Mouse (Mus musculus) heart, adult 2 months (tissue): ENCODE data around the gene Plxna4. TPM values are rescaled to one million over a fixed set of nuclear protein-coding genes. Genes with fewer than 3 reads are reported as not detected.

Experiments
- DNase-seq, 2 experiments: peaks; one replicate each; pipeline ENCODE4 v3.0.0; 2021
- H3K27ac ChIP-seq: fragments of 200-600 bp; 2 replicates; pipeline ENCODE4 v1.8.1; 2022
- H3K27me3 ChIP-seq: fragments of 200-500 bp; 2 replicates; pipeline ENCODE4 v1.6.1; 2012; ENCODE audit warnings: mild to moderate bottlenecking, low read length, inconsistent platforms, mixed read lengths; ENCODE audit not compliant: control insufficient read depth, insufficient read depth
- H3K36me3 ChIP-seq: fragments of 200-500 bp; 2 replicates; pipeline ENCODE4 v1.6.1; 2012; ENCODE audit warnings: low read length, inconsistent platforms; ENCODE audit not compliant: control insufficient read depth, insufficient read depth
- H3K4me1 ChIP-seq: fragments of 200-500 bp; 2 replicates; pipeline ENCODE4 v1.6.1; 2011; ENCODE audit warnings: low read length; ENCODE audit not compliant: control insufficient read depth, insufficient read depth
- H3K4me3 ChIP-seq: fragments of 200-600 bp; 2 replicates; pipeline ENCODE4 v1.8.1; 2022
- H3K79me2 ChIP-seq: fragments of 200-500 bp; replicated peaks from 2 replicates; pipeline ENCODE4 v1.6.1; 2012; ENCODE audit warnings: mild to moderate bottlenecking, inconsistent platforms, low read length, moderate library complexity, mixed read lengths; ENCODE audit not compliant: control insufficient read depth, insufficient read depth
- H3K9ac ChIP-seq: fragments of 200-500 bp; 2 replicates; pipeline ENCODE4 v1.6.1; 2012; ENCODE audit warnings: low read depth, mild to moderate bottlenecking, control low read depth, inconsistent platforms, low read length, mixed read lengths
- CTCF ChIP-seq: fragments of 200-600 bp; IDR thresholded peaks from 2 replicates; pipeline ENCODE4 v1.8.1; 2022; ENCODE audit warnings: antibody characterized with exemption, mild to moderate bottlenecking, moderate library complexity
- EP300 ChIP-seq: fragments of 200-500 bp; IDR thresholded peaks from 2 replicates; pipeline ENCODE4 v1.6.1; 2011; ENCODE audit warnings: low read depth, low read length, control low read depth; ENCODE audit not compliant: insufficient read depth
- POLR2A ChIP-seq: fragments of 200-500 bp; IDR thresholded peaks from 2 replicates; pipeline ENCODE4 v1.6.1; 2011; ENCODE audit warnings: mild to moderate bottlenecking, low read depth, low read length, control low read depth; ENCODE audit not compliant: insufficient read depth
- WGBS: fragments of 180-500 bp; shearing (Covaris S2); methylation state at CpG from one replicate; pipeline ENCODE4 v1.1.7; 2018; 5-methylcytosine and 5-hydroxymethylcytosine counted together
- intact Hi-C: fragments of 180-260 bp; cut with DNase I; formaldehyde crosslinking; loops from one replicate; pipeline ENCODE4 v1.15.1; 2025
- polyA plus RNA-seq: library from polyadenylated mRNA; depleted of rRNA; stranded (reverse); fragments of >200 nt; gene quantifications from 2 replicates; pipeline ENCODE4 v1.2.3, GENCODE M21; 2012
- total RNA-seq, 2 experiments: library from RNA; stranded (reverse); gene quantifications; 2 replicates each; pipeline ENCODE4 v1.2.3; 2021

The Plxna4 gene
- total and polyA plus RNA-seq, 3 experiments, result 3.7 to 14.1 (median 11.7) TPM

DNA sequence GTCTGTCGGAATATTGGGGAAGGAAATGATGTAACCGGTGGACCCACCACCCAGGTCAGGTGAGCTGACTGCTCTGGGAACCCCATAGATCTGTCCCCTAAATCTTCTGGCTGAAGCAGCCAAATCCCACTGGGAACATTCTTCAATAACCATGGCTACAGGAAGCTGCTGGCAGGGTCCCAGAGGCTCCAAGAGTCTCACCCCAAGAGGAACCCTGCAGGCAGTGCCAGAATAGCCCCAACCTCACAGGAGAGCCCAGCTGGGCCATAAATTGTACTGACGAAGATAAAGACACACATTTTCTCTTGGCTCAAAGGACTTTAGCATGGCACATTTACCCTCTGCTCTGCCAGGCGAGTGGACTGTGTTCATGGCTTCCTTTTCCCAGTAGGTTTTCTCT is 232.4 kb downstream of the Plxna4 start:
- Histone ChIP-seq H3K4me3 (no peak overlapping the region), H3K9ac (no peak overlapping the region), H3K36me3 (no peaks in the 10 kb centered on the region), H3K27ac (no peak overlapping the region), H3K27me3 (no peaks in the 10 kb centered on the region), H3K79me2 (peaks cover 3% of the 10 kb centered on the region; the same call in 1 of the 2 replicates), H3K4me1 (peaks cover 4% of the 10 kb centered on the region)
- TF ChIP-seq EP300, result no peak
- TF ChIP-seq CTCF, result no peak
- no peak for TF ChIP-seq POLR2A
- no peak for DNase-seq
- 65% methylated on average over 4 of the region's 4 CpGs for WGBS
- intact Hi-C loops, result no loop called here

DNA sequence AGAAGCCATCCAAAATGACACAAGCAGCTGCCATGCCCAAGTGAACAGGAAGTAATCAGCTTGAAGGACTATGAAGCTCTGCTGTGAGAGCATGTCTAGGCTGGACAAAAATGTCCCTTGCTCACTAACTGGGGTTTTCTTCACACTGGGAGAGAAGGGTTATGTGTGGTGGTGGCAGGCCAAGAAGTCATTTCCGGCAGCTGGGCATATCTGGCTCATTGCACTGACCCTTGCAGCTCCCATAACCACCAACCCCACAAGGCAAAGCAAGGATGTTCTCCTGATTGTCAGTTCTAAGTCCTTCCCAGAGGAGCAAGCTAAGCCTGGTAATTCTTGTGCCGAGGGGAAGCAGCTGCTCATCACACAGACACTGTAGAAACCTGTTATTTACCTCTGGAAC is 239.0 kb downstream of the Plxna4 start:
- no peaks in the 10 kb centered on the region for H3K27me3 ChIP-seq
- H3K27ac ChIP-seq, result no peak overlapping the region
- TF ChIP-seq EP300 (no peak), POLR2A (no peak), CTCF (no peak)
- H3K36me3 ChIP-seq, result no peaks in the 10 kb centered on the region
- H3K79me2 ChIP-seq, result no peaks in the 10 kb centered on the region
- intact Hi-C loops, result no loop called here
- WGBS, result 52% methylated on average over 2 of the region's 2 CpGs
- no peak for DNase-seq
- peaks cover 5% of the 10 kb centered on the region for H3K4me1 ChIP-seq
- H3K9ac ChIP-seq, result no peak overlapping the region
- no peak overlapping the region for H3K4me3 ChIP-seq

DNA sequence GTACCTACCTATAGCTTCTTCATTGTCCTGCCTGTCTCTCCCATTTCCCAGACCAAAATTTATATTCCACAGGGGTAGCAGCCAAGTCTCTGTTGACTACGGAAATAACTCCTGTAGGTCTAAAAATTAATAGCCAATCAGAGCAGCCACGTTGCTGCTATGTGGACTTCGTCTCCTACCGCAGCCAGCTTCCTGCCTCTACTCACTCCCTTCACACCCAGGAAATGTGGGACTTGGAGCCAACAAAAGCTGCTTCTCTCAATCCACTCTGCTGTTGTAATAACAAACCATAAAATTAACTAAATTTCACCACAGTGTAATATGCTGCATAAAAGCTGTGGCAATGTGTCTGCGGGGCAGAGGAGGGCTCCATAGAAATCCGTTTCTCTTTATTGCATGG is 239.9 kb downstream of the Plxna4 start:
- Histone ChIP-seq H3K27me3 (no peaks in the 10 kb centered on the region), H3K4me1 (peaks cover 5% of the 10 kb centered on the region), H3K9ac (no peak overlapping the region), H3K79me2 (no peaks in the 10 kb centered on the region), H3K27ac (no peak overlapping the region), H3K4me3 (no peak overlapping the region), H3K36me3 (no peaks in the 10 kb centered on the region)
- TF ChIP-seq EP300 (no peak), CTCF (no peak), POLR2A (no peak)
- intact Hi-C loops, result no loop called here
- WGBS, result 44% methylated on average over 6 of the region's 6 CpGs
- DNase-seq, result no peak

DNA sequence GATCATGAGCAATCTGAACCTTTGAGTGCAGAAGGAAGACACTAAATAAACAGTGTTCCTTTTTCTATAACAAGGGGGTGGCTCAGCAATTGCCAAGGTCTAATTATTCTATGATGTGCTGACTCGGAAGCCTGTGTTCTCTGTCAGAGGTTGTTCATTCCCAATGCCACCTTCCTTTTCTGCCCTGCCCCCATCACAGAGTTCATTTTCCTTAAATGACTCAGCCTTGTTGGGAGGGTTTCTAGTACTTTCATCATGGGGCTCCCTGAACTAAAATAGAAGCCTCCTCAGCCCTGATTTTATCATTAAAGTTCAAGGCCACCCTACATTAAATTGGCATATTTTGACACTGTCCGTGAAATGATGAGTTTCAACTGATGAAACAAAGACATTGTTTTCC is 242.0 kb downstream of the Plxna4 start:
- H3K36me3 ChIP-seq, result no peaks in the 10 kb centered on the region
- no peak overlapping the region for H3K4me3 ChIP-seq
- H3K27ac ChIP-seq, result no peak overlapping the region
- intact Hi-C loops, result no loop called here
- H3K27me3 ChIP-seq, result no peaks in the 10 kb centered on the region
- H3K79me2 ChIP-seq, result no peaks in the 10 kb centered on the region
- DNase-seq, result no peak
- H3K9ac ChIP-seq, result no peak overlapping the region
- peaks cover 5% of the 10 kb centered on the region for H3K4me1 ChIP-seq
- 84% methylated on average over 2 of the region's 2 CpGs for WGBS
- no peak for TF ChIP-seq CTCF
- no peak for TF ChIP-seq EP300
- no peak for TF ChIP-seq POLR2A

DNA sequence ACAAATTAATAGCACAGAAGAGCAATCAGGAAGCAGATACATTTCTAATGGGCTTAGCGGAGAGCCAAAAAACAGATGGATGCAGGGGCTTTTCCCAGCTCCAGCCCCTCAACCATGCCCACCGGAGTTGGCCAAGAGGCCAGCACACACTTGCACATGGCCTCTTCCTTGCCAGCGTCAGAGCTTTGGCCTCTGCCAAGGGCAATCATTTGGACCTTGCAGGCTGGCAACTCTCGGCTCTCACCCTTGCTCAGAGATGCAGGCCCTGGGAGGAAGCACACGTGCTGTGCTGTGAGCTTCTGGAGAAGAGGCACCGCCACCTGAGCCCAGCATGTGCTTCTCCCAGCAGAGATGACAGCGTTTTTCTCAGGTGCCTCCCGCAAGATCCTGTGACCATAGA is 245.3 kb downstream of the Plxna4 start:
- no peaks in the 10 kb centered on the region for H3K27me3 ChIP-seq
- H3K36me3 ChIP-seq, result no peaks in the 10 kb centered on the region; the same call in 1 of the 2 replicates
- no peak overlapping the region for H3K27ac ChIP-seq
- no peaks in the 10 kb centered on the region; the same call in 1 of the 2 replicates for H3K4me1 ChIP-seq
- TF ChIP-seq CTCF (no peak), POLR2A (no peak), EP300 (no peak)
- WGBS, result 85% methylated on average over 8 of the region's 8 CpGs
- no peak overlapping the region for H3K4me3 ChIP-seq
- H3K79me2 ChIP-seq, result no peaks in the 10 kb centered on the region
- no peak for DNase-seq
- intact Hi-C loops, result no loop called here
- no peak overlapping the region for H3K9ac ChIP-seq

DNA sequence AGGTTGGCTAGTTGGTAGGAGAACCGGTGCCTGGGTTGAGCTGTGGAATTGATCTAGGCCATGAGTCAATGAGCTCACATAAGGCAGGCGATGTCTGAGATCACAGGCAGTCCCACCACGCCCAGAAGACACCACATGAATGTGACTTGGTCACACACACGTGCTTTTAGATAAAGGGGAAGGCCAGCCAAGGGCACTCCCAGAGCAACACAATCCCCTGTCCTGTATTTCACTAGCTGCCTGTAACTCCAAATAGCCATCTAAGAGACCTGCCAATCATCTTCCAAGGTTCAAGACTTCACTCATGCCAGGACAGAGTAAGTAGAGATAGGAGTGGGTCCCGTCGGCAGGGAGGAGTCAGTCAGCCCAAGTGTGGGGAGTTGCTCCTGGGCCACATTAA is 245.7 kb downstream of the Plxna4 start:
- intact Hi-C loops, result no loop called here
- Histone ChIP-seq H3K79me2 (no peaks in the 10 kb centered on the region), H3K9ac (no peak overlapping the region), H3K4me3 (no peak overlapping the region), H3K27me3 (no peaks in the 10 kb centered on the region), H3K27ac (no peak overlapping the region), H3K4me1 (no peaks in the 10 kb centered on the region; the same call in 1 of the 2 replicates), H3K36me3 (no peaks in the 10 kb centered on the region; the same call in 1 of the 2 replicates)
- no peak for DNase-seq
- no peak for TF ChIP-seq CTCF
- no peak for TF ChIP-seq POLR2A
- no peak for TF ChIP-seq EP300
- 70% methylated on average over 6 of the region's 6 CpGs for WGBS
